Mouse (Mus musculus): ENCODE measurements at regions not wholly inside any gene's neighbourhood (a gene's known extent, or its start where the extent isn't known, plus 50 kb on each side); places are given as distances from the start of the nearest gene placed in this dataset.

DNA sequence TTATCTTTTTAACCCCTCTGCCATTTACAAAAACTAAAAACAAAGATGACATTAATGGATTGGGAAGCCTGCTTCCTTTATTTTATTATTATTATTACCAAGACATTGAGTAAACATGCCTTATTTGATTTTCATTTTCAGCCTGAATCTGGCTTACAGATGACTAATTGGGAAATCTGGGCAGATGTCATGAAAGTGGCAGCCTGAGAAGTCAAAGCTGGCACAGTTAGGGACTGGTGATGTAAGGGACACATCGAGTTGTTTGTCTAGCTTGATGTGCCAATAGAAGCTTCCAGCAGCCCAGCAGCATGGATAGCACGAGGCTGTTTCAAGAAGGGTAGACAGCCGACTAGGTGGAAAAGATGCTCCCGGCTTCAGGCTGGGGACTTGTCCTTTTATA is 197.2 kb upstream of the 1810046K07Rik start:
- TF ChIP-seq CTCF (IDR thresholded peaks at IDR 0.05; ENCODE audit: borderline replicate concordance, extremely low read depth, insufficient read depth, insufficient read length) (no peak), POLR2A (IDR thresholded peaks at IDR 0.05; ENCODE audit: borderline replicate concordance, extremely low read depth, insufficient read depth, insufficient read length, poor library complexity, severe bottlenecking) (no peak)

Data from brain, embryonic 14.5 days (tissue).